Mouse (Mus musculus) large intestine, adult 2 months (tissue): ENCODE measurements at regions not wholly inside any gene's neighbourhood (a gene's known extent, or its start where the extent isn't known, plus 50 kb on each side); places are given as distances from the start of the nearest gene placed in this dataset.

Experiments used
- DNase-seq: peaks from one replicate; pipeline ENCODE4 v3.0.0-alpha.2; 2012; ENCODE audit warnings: low read depth, low spot score
- WGBS: fragments of 180-500 bp; shearing (Covaris S2); methylation state at CpG from one replicate; pipeline ENCODE4 v1.1.7; 2018; 5-methylcytosine and 5-hydroxymethylcytosine counted together

GRCm38 (mm10) chr14:76628182-76628892 lies 71.6 kb upstream of the Serp2 start:
- WGBS, result 93% methylated on average over 10 of the region's 10 CpGs
- no peak for DNase-seq

- 75% methylated on average over 10 of the region's 10 CpGs for WGBS
- no peak for DNase-seq
Measured at GRCm38 (mm10) chr14:76625589-76626368, 69.1 kb upstream of the Serp2 start.

GRCm38 (mm10) chr14:76624626-76625378 lies 68.1 kb upstream of the Serp2 start:
- 89% methylated on average over 7 of the region's 7 CpGs for WGBS
- DNase-seq, result no peak

GRCm38 (mm10) chr14:76623371-76623988 lies 66.8 kb upstream of the Serp2 start:
- 21% methylated on average over 10 of the region's 10 CpGs for WGBS

DNA sequence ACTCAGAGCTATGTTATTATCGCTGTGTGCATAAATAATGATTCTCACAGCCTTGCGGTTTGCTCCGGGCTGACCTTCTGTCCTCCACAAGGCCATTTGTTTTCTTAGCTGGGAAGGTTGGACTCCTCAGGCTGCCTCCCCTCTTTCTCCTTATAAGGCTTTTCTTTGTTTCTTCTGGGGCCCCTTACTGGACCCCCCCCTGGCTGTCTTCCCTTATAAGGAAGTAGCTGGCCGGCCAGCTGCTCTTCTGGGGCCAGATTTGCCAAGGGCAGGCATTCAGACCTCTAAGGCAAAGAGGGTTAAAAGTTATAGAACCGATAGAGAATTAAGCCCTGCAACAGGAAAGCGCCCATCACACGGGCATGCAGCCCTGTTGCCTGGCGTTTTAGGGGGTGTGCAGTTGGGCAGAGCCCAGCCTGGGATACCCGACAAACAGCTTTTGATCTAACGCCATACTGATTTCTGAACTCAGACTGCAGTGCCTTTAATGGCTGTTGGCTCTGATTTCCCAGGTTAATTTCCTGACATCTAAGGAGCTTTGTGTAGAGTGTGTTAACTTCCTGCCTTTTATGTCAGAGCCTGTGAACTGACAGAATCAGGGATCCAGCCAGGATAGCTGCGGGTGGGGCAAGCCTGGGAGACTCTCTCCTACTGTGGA lies 66.1 kb upstream of the Serp2 start:
- 10% methylated on average over 11 of the region's 11 CpGs for WGBS
- no peak for DNase-seq

More at GRCm38 (mm10) chr14:76623371-76623988, 66.8 kb upstream of the Serp2 start:
- no peak for DNase-seq

GRCm38 (mm10) chr14:76619038-76619409 lies 62.3 kb upstream of the Serp2 start:
- DNase-seq, result no peak
- WGBS, result 74% methylated on average over 7 of the region's 7 CpGs

- WGBS, result 77% methylated on average over 14 of the region's 14 CpGs
- no peak for DNase-seq
Measured at GRCm38 (mm10) chr14:76618331-76619037, 61.8 kb upstream of the Serp2 start.

- WGBS, result 96% methylated on average over 1 of the region's 1 CpGs
Measured at GRCm38 (mm10) chr14:76617889-76618288, 61.2 kb upstream of the Serp2 start.

DNA sequence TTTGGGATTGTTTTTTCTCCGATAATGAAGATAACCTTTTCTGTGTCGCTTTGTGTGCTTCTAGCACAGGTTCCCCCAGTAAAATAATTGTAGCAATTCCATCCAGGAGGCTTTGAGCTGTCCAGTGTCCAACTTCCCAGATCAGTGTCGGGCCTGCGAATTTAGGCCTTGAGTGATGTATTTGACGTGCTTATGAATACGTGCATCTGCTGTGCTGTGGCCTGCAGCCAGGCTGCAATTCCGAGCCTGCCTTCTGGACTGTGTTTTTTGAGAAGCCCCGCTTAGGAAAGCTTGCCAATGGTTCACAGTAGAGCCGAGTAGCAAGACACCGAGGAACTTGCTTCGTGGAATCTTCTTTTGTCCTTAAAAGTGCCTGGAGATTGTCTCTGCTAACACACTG lies 60.8 kb upstream of the Serp2 start:
- WGBS, result 73% methylated on average over 11 of the region's 11 CpGs
- no peak for DNase-seq

More at GRCm38 (mm10) chr14:76617889-76618288, 61.2 kb upstream of the Serp2 start:
- no peak for DNase-seq

DNA sequence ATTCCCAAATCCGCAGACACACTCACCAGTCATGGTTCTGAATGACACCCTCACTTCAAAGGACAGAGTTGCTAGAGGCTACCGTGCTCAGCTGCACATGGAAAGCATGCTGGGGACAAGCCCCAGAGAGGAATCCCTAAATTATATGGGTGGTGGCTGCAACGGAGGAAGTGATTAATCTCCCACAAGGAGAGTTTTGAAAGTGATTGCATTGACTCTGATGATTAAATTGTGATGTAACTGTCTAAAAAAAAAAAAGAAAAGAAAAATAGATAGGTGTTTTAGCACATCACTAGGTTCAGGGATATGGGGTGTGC lies 59.6 kb upstream of the Serp2 start:
- no peak for DNase-seq
- 50% methylated on average over 3 of the region's 3 CpGs for WGBS

DNA sequence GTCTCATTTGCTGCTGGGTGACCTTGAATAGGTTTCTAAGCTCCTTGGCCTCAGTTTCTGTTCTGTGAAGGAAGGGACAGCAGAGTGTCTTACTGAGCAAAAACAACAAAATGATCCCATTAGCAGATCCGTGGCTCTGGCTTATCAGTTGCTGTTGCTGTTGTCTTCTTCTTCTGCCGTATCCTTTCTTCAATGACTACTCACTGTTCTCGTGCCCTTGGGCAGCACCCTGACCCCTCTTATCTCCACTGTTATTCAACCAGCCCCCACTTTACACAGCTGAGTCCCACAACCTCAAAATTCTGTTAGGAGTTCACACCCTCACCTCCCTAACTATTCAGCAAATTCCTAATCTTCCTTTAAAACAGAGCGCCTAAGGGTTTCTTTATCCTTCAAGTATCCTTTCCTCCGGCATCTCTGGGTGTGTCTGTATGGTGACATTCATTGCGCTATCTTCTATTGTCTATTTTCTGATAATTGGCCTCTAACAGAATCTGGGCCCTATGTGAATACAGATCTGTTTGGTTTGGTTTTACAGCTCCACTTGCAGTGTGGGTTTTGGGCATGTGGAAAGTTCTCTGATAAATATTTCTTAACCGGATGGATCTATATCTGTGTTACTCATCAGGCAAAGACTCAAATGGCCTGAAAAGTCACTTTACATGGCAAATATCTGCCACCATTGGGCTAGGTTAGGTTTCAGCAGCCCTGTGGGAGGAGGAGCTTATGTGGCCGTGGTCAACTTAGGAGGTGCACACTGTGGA lies 59.1 kb upstream of the Serp2 start:
- no peak for DNase-seq
- WGBS, result 84% methylated on average over 8 of the region's 8 CpGs

- no peak for DNase-seq
- 40% methylated on average over 11 of the region's 11 CpGs for WGBS
Measured at GRCm38 (mm10) chr14:76615182-76615581, 58.5 kb upstream of the Serp2 start.

DNA sequence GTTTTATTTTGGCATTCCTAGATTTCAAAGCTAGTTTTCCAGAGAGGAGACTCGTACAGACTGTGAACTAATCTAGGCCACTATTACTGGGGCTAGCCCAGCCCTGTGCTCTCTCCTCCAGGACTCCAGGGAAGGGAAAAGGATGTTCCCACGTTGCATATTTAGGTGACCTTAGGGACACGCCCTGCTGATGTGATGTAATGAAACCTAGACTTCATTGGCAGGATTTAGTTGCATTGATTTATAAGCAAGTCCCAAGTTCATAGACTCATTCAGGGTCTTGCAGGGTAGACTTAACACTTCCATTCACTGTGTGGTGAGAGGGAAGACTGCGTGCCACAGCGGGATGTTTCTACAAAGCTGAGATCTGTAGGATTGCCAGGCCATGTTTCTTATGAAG lies 58.0 kb upstream of the Serp2 start:
- WGBS, result 69% methylated on average over 5 of the region's 5 CpGs
- no peak for DNase-seq

- 95% methylated on average over 6 of the region's 6 CpGs for WGBS
- no peak for DNase-seq
Measured at GRCm38 (mm10) chr14:76613604-76614003, 56.9 kb upstream of the Serp2 start.

- no peak for DNase-seq
- 40% methylated on average over 11 of the region's 11 CpGs for WGBS
Measured at GRCm38 (mm10) chr14:76610429-76611378, 54.0 kb upstream of the Serp2 start.
